Mouse (Mus musculus): ENCODE measurements around the gene Gpatch8.

Gene Gpatch8

DNA sequence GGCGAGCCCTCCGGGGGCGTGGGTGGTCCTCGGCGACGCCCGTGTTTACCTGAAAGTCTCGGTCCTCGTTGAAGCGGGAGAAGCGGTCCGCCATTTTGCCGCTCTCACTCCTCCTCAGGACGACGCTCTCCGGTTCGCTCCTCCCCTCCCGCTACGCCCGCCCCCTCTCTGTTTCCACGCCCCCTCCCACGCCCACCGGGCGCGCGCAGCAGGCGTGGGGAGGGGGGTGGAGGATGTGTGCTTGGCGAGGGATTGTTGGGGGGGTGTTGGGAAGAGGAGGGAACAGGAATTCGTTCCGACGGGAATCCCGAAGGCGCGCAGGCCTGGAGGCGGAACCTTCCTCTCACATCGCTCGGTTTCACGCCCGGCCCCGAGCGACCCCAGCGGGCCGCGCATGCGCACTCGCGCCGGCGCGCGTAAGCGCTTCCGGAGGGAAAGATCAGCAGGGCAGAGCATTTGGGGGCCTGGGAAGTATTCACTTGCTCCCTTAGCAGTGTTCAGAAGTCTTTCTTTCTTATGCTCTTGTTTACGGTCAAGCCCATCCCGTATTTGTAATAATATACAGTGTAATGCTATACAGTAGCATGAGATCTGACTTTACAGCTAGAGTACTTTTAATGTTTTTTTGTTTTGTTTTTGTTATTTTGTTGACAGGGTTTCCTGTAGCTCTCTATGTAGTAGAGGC is at the start of gene Gpatch8:
Gene Gpatch8 (minus strand): TSS at position 362 of the 685 bp plus-strand sequence.
- peak; percentile 85 to 86 for DNase-seq (ENCODE audit: low read depth in 2 of 2, low spot score in 2 of 2)

DNA sequence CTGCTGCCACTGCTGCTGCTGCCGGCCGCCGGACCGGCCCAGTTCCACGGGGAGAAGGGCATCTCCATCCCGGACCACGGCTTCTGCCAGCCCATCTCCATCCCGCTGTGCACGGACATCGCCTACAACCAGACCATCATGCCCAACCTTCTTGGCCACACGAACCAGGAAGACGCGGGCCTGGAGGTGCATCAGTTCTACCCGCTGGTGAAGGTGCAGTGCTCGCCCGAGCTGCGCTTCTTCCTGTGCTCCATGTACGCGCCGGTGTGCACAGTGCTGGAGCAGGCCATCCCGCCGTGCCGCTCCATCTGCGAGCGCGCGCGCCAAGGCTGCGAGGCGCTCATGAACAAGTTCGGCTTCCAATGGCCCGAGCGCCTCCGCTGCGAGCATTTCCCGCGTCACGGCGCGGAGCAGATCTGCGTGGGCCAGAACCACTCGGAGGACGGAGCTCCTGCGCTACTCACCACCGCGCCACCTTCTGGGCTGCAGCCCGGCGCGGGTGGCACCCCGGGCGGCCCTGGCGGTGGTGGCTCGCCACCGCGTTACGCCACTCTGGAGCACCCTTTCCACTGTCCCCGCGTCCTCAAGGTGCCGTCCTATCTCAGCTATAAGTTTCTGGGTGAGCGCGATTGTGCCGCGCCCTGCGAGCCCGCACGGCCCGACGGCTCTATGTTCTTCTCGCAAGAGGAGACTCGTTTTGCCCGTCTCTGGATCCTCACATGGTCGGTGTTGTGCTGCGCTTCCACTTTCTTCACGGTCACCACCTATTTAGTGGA is 48.8 kb upstream of the Gpatch8 start:
- DNase-seq (ENCODE audit: low read depth in 2 of 2, low spot score in 2 of 2), result no peak

DNA sequence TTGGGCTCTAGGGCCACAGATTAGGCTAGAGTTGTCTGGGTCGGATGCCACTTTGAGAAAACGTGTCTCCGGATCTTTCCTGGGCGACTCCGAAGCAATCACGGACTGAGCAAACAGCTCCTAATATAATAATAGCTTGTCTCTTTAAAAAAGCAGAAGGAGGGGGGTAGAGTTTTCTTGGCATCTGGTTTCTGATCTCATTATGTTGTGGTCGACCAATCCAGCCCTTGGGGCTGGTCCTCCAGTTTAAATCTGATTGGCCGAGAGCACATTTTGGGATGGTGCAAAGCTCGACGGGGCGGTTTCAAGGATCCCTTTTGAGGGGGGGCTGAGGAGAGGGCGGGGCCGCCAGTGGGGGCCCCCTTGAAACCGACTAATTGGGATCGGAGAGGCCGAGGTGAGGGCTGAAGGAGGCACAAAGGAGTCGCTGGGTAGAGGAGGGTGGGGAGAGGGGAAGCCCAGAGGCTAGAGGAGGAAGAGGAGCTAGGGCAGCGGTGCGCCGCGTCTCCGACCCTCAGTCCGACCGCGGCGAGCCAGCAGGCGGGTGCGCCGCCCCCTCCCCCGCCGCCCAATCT is 47.9 kb upstream of the Gpatch8 start, which contains the start of gene Fzd2:
Gene Fzd2 (plus strand): TSS at position 387 of the 575 bp plus-strand sequence.
- DNase-seq (ENCODE audit: low read depth in 2 of 2, low spot score in 2 of 2), result no peak

DNA sequence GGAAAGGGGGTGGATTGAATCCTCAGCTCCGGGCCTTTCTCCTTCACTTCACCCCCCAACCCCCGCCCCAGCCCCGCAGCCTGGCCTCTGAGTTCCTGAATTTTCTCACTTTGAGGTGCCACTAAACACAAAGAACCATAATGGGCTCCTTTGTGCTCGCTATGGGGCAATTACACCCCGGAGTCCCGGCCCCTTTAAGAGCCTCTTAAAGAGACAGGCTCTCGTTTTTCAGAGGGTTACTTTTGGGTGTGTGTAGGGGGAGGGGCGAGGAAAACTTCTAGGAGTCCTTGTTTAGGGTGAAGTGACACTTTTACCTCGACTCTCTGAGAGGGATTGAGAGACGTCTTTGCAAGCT is 47.3 kb upstream of the Gpatch8 start:
- DNase-seq (ENCODE audit: low read depth in 2 of 2, low spot score in 2 of 2), result no peak

DNA sequence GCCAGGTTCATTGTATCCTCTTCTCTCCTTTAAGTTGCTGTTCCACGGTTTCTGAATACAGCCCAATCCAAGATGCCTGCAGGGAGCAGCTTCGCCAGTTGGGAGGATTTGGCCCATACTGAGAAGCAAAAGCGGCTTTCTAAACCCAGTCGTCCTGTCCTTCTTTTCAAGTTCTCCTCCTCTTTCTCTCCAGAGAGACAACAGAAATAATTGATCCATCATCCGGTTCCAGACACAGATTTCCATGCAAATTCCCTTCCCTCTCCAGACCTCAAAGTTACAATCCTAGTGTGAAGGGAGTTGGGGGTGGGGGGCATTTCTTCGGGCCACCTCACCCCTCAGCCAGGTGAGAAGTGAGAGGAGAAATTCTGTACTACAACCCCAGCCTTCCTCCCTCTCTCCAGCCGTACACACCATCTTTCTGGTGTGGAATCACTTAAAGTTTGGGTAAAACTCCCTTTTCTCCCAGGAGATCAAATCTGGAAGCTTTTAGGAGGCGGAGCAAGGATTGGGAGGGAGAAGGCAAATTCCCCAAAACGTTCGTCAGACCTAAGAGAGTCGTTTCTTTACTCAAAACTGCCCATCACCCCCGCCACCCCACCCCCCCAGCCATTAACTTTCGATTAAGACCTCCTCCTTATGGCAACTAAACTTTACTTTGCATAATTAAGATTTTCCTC is 46.8 kb upstream of the Gpatch8 start:
- DNase-seq (ENCODE audit: low read depth in 2 of 2, low spot score in 2 of 2), result no peak

DNA sequence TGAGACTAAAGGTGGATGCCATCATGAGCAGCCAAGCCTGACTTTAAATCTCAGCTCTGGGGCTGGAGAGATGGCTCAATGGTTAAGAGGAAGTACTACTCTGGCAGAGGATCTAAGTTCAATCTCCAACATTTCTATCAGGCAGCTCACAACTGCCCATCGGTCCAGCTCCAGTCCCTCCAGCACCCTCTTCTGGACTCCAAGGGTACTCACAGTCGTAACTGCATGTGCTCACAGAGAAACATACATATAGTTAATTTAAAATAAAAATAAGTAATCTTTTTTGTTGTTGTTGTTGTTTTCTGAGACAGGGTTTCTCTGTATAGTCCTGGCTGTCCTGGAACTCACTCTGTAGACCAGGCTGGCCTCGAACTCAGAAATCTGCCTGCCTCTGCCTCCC is 43.7 kb upstream of the Gpatch8 start:
- no peak for DNase-seq (ENCODE audit: low read depth in 2 of 2, low spot score in 2 of 2)

DNA sequence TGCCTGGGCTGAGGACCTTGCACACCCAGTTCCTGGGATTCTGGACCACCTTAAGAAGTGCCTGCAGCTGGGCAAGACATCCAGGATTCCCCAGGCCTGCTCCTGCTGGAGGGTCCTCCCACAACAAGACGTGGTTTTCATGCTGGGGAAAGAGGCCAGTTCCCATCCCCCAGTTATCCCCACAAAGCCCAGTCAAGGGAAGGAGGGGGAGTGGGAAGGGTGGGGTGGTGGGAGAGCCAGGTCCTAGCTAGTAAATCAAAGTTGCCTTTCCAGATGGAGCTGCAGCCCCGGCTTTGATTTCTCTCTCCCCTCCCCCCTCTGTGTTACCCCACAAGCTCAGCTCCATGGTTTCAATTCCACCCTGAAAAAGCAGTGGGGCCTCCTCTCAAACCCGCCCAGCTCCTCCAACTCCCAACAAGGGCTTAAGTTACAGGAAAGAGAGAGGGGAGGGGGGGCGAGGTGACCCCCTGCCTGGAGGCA is 39.2 kb upstream of the Gpatch8 start:
- DNase-seq (ENCODE audit: low read depth in 2 of 2, low spot score in 2 of 2), result no peak

DNA sequence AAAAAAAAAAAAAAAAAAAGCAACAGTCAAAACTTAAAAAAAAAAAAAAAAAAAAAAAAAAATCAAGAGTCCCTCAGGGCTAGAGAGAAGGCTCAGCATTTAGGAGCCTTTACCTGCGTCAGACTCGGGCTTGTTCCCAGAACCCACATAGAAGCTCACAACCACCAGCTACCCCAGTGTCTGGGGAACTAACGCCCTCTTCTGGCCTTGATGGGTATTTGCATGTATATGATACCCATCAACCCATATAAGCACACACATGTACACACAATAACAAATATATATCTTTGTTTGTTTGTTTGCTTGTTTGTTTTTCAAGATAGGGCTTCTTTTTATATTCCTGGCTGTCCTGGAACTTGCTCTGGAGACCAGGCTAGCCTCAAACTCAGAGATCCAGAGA is 31.4 kb upstream of the Gpatch8 start:
- no peak for DNase-seq (ENCODE audit: low read depth in 2 of 2, low spot score in 2 of 2)

DNA sequence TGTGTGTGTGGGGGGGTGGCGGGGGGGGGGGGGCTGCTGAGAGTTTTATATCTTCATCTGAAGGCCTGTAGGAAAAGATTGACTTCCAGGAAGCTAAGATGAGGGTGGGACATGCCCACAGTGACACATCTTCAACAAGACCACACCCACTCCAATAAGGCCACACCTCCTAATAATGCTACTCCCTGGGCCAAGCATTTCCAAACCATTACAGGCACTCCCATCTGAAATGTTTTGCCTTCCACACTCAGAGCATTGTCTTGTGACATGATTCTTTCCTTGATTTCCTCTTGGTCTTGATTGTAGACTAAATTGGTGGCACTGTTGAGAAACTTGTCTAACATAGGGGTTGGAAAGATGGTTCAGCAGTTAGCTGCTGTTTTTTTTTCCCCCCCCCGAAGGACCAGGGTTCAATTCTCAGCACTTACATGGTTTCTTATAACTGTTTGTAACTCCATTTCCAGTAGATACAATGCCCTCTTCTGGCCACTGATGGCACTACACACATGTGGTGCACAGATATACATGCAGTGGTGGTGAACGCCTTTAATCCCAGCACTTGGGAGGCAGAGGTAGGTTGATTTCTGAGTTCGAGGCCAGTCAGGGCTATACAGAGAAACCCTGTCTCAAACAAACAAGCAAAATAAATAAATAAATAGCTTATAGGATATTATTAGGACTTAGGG is 30.4 kb upstream of the Gpatch8 start:
- no peak for DNase-seq (ENCODE audit: low read depth in 2 of 2, low spot score in 2 of 2)

DNA sequence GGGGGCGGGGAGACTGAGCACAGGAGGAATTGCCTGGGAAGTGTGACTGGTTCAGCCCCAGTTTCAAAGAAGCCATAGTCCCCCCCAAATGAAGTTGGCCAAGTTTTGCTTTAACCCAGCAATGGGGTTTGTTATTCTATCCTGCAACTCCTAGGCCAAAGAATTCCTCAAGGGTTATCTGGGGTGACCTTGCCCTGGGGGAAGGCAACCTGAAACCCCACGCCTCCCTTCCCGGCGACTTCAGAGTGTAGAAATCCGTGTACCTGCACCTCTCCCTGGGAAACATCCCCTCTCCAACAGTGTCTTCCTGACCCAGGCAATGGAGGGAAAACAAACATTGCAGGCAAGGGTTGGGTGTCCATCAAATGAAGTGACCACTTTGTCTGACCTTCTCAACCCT is 26.5 kb upstream of the Gpatch8 start:
- no peak for DNase-seq (ENCODE audit: low read depth in 2 of 2, low spot score in 2 of 2)

DNA sequence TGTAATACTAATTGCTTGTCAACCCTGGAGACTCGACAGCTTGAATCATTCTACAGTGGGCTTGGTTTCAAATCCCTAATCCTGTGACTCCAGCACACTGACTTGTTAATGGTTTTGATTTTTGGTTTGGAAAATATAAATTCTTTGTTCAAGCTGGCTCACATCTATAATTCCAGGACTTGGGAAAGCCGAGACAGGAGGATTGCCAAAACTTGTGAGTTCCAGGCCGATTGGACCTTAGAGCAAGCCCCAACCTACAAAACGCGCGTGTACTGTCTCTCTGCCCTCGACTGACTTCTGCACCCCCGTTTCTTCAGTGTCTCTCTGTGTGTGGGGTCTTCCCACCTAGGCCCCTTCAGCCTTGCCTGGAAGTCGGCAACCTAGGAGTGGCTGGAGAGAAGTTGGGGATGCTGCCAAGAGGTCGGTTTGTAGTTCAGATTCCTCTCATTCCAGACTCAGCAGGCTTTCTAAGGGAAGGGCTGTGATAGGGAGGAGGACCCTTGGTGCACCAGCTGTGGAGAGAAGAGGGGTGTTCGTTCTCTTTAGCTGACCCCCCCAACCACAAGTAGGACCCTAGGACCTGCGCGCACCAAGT is 25.9 kb upstream of the Gpatch8 start:
- no peak for DNase-seq (ENCODE audit: low read depth in 2 of 2, low spot score in 2 of 2)

DNA sequence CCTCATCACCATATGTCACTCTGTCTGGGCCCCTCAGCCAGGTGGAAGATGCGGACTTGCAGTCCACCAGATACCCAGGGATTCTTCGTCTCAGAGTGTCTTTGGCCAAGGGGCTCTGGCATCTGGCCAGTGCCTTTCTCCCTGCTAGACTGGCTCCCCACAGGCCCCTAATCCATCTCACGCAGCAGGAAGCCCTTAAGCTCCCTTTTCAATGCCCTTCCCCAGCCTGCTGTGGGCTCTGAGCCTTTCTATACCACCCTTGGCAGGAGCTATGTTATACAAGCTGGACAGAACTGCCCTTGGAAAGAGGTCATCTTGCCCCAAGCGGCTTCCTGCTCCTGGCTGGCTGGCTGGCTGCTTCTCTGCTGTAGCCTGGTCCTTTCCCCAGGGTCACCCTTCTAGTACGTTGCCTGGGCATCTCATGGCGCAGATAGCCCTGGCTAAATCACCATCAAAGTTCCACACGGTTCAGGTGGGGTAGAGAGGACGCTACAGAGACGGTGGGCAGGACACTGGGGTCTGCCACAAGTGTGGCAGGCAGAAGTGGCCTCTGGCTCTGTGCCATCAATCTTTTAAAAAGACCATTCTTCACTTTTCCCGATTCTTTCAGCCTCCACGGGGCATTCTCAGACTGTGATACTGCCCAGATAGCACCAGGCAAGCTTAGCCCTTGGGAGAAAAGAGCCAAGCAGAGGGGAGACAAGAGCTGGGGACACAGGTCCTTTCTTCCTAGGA is 25.3 kb upstream of the Gpatch8 start:
- no peak for DNase-seq (ENCODE audit: low read depth in 2 of 2, low spot score in 2 of 2)

DNA sequence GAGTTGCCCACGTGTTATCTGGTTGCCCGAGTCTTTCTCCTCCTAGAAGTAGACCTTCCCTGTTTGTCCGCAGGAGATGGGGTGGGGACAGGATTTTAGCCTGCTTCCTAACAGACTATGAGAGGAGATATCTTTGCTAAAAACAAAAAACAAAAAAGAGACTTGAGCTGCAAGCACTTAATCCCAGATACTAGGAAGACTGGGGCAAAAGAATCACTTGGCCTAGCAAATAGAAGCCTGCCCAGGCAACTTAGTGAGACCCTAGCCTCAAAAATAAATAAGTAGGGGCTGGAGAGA is 23.8 kb upstream of the Gpatch8 start:
- DNase-seq (ENCODE audit: low read depth in 2 of 2, low spot score in 2 of 2), result no peak

DNA sequence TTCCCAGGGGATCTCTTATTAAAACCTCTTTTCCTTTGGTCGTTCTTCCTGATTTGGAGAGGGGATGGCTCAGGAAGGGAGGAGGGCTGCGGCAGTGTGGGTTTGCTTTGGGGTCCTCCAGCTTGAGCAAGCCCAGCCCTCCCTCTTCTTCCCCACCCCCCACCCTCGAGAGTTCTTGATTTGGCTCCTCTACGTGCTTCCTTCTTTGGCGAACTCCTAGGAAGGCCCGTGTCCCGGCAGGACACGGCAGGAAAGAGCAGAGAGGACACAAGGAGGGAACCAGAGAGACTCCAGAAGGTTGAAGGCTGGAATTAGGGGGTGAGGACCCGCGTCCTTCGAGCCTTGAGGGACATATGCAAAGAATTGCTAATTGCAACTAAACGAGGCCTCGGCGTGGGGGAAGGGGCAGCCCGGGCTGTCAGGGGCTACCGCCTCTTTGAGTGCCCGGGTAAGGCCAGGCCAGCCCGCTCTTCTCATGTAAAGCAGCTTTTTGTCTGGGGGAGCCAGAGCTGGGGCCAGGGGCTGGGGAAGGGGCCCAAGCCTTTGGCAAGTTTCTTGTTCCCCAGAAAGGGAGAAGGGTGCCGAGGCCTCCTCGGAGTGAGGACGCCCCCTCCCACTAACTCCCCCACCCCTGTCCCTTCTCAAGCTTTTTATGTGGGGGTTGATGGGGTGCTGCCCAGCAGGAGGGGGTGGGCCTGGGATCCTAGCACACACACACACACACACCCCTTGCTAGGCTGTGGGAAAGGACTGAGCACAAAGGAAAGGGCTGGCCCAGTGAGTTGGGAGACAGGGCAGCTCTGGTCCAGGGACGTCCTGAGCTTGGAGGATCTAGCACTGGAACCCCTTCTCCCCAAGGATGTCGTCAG is 23.2 kb upstream of the Gpatch8 start, which contains the start of gene Gm11627:
Gene Gm11627 (minus strand): TSS at position 297 of the 869 bp plus-strand sequence.
- no peak for DNase-seq (ENCODE audit: low read depth in 2 of 2, low spot score in 2 of 2)

DNA sequence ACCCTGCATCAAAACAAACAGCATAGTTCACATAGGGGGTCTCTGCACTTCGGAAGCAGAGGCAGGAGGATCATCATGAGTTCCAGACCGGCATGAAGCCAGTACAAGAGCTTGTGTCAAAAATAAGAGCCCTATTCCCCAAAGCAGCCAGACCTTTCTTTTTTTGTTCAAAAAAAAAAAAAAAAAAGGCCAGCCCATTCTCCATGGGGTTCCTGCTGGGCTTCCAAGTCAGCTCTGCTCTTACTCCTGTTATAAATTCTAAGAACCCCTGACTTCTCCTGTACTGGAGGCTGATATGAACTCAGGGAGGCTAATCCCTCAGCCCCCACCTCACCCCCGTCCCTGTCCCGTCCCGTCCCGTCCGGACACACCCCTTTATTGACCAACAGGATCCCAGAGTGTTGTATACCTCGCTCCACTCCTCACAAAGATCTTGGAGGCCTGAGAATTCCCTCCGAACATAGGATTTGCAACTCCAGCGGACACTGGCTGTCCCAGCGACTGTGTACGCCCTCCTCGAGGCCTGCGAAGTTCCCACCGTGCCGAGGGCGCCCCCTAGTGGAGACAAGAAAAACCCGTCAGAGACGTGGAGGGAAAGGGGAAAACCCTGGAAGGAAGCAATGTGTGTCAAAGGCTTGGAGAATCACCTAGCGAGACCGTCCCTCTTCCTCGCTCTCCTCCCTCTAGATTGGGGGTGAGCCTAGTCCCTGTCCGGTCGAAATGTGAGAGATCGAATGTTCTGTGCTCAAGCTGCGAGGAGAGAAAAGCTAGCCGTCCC is 22.3 kb upstream of the Gpatch8 start:
- DNase-seq (ENCODE audit: low read depth in 2 of 2, low spot score in 2 of 2), result peak; percentile 52 to 63

DNA sequence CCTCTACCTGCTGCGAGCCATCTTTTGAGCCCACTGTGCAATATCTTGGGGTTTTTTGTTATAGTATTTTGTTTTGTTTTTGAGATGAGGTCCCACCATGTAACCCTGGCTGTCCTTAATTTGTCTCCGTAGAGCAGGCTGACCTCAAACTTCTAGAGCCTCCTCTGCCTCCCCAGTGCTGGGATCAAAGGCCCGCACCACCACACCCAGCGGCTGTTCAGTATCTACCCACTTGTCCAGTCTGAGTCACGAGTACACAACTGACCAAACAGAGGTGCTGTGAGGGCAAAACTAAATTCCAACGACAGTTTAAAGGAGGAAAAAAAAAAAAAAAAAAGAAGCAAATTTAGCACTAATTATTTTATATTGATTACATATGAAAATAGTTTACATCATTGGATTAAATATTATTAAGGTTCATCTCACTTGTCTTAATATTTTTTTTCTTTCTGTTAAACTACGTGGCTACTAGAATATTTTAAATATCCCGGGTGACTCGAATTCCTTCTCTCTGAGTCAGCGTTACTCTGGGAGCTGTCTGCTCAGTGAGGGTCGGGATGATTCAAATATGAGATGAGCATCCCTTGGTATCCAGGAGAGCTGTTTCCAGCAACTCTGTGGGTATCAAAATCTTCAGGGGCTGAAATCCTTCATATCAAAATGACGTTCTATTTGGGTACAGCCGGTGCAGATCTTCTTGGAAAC is 20.0 kb upstream of the Gpatch8 start:
- DNase-seq (ENCODE audit: low read depth in 2 of 2, low spot score in 2 of 2), result no peak

DNA sequence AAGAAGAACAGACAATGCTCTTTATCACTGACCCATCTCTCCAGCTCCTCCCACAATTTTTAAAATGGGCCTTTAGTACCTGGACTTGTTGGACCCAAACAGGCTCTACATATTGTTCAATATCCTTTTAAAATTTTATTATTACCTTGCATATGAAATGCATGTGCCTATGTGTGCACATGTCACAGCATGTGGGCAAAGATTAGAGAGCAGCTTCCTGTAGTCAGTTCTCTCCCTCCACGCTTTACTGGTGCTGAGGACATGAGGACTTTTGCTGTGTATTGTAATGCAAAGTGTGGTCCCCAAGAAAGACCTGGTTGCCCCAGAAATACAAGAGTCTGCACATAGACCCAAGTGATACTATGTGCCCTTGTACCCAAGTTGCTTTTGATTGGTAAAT is 18.8 kb upstream of the Gpatch8 start:
- no peak for DNase-seq (ENCODE audit: low read depth in 2 of 2, low spot score in 2 of 2)

All from CD8-positive naive resting alpha-beta T cell, adult 2 months (primary cell).